Mouse (Mus musculus) neural tube, embryonic 11.5 days (tissue): ENCODE data around the gene Itm2a. TPM values are rescaled to one million over a fixed set of nuclear protein-coding genes. Genes with fewer than 3 reads are reported as not detected.

Source experiments
- ATAC-seq: fragments of 200-750 bp; cut with Nextera tagmentation; 2 replicates; pipeline ENCODE4 v1.8.0; 2017; ENCODE audit warnings: moderate number of reproducible peaks, mild to moderate bottlenecking, moderate TSS enrichment, moderate library complexity; ENCODE audit not compliant: insufficient read depth, low FRiP score, low TSS enrichment
- DNase-seq: peaks from one replicate; pipeline ENCODE4 v3.0.0-alpha.2; 2015; ENCODE audit warnings: low spot score
- H3K27ac ChIP-seq: fragments of 300-500 bp; sonication (generic); 2 replicates; pipeline ENCODE4 v1.5.1; 2014; ENCODE audit warnings: low read depth, mild to moderate bottlenecking, low read length
- H3K27me3 ChIP-seq: fragments of 300-500 bp; sonication (generic); 2 replicates; pipeline ENCODE4 v1.6.1; 2014; ENCODE audit warnings: mild to moderate bottlenecking, low read length, mixed read lengths; ENCODE audit not compliant: control insufficient read depth, insufficient read depth
- H3K36me3 ChIP-seq: fragments of 300-500 bp; sonication (generic); 2 replicates; pipeline ENCODE4 v1.6.1; 2014; ENCODE audit warnings: mild to moderate bottlenecking, low read length, moderate library complexity, mixed read lengths; ENCODE audit not compliant: control insufficient read depth, insufficient read depth
- H3K4me1 ChIP-seq: fragments of 300-500 bp; sonication (generic); 2 replicates; pipeline ENCODE4 v1.6.1; 2014; ENCODE audit warnings: low read length, mixed read lengths; ENCODE audit not compliant: control insufficient read depth, insufficient read depth
- H3K4me2 ChIP-seq: fragments of 300-500 bp; sonication (generic); 2 replicates; pipeline ENCODE4 v1.6.1; 2014; ENCODE audit warnings: low read depth, mild to moderate bottlenecking, moderate library complexity
- H3K4me3 ChIP-seq: fragments of 300-500 bp; sonication (generic); 2 replicates; pipeline ENCODE4 v1.5.1; 2014; ENCODE audit warnings: low read depth, low read length
- H3K9ac ChIP-seq: fragments of 300-500 bp; sonication (generic); 2 replicates; pipeline ENCODE4 v1.6.1; 2014; ENCODE audit warnings: mild to moderate bottlenecking, low read length
- H3K9me3 ChIP-seq: fragments of 300-500 bp; sonication (generic); 2 replicates; pipeline ENCODE4 v1.6.1; 2016; ENCODE audit warnings: low read length; ENCODE audit not compliant: control insufficient read depth
- WGBS: fragments of 180-500 bp; shearing (Covaris S2); extraction: QIAGEN DNeasy Blood & Tissue Kit; methylation state at CpG from one replicate; pipeline ENCODE4 v1.1.7; 2014; 5-methylcytosine and 5-hydroxymethylcytosine counted together
- polyA plus RNA-seq: library from polyadenylated mRNA; unstranded; fragments of >200 nt; fragmentation: Nextera tagmentation; extraction: Ambion mirVana; gene quantifications from 2 replicates; pipeline ENCODE4 v1.2.1, GENCODE M21; 2014

The Itm2a gene
- polyA plus RNA-seq, result 225 and 260 TPM in 2 replicates

GRCm38 (mm10) chrX:107402915-107403912 lies at the start of gene Itm2a:
Itm2a (minus strand) TSS chrX:107403376.
- DNase-seq (peak; percentile 62), ATAC-seq (peak; percentile 88)
- Histone ChIP-seq H3K9me3 (no peaks in the 10 kb centered on the region), H3K27ac (no peak within 1 kb of the TSS), H3K27me3 (no peaks in the 10 kb centered on the region), H3K9ac (peak within 1 kb of the TSS; percentile 39), H3K4me3 (peak within 1 kb of the TSS; percentile 38), H3K4me1 (no peaks in the 10 kb centered on the region), H3K36me3 (no peaks in the 10 kb centered on the region), H3K4me2 (peak within 1 kb of the TSS; percentile 60)
- 23% methylated on average over 28 of the region's 30 CpGs for WGBS

- WGBS, result 5% methylated on average over 2 of the region's 2 CpGs
- Histone ChIP-seq H3K27me3 (no peaks in the 10 kb centered on the region), H3K4me2 (no peak overlapping the region), H3K36me3 (no peaks in the 10 kb centered on the region), H3K9ac (no peak overlapping the region), H3K9me3 (no peaks in the 10 kb centered on the region), H3K4me1 (no peaks in the 10 kb centered on the region), H3K4me3 (no peak overlapping the region), H3K27ac (no peak overlapping the region)
- DNase-seq (peak; percentile 12), ATAC-seq (no peak)
These were observed 32.7 kb upstream of the Itm2a start for GRCm38 (mm10) chrX:107435887-107436286.

- Histone ChIP-seq H3K27ac (no peak overlapping the region), H3K27me3 (no peaks in the 10 kb centered on the region), H3K4me2 (no peak overlapping the region), H3K9ac (no peak overlapping the region), H3K9me3 (no peaks in the 10 kb centered on the region), H3K4me3 (no peak overlapping the region), H3K4me1 (no peaks in the 10 kb centered on the region), H3K36me3 (no peaks in the 10 kb centered on the region)
- DNase-seq, result no peak
- 92% methylated on average over 2 of the region's 2 CpGs for WGBS
- no peak for ATAC-seq
These were observed 18.1 kb upstream of the Itm2a start for GRCm38 (mm10) chrX:107421304-107421703.

DNA sequence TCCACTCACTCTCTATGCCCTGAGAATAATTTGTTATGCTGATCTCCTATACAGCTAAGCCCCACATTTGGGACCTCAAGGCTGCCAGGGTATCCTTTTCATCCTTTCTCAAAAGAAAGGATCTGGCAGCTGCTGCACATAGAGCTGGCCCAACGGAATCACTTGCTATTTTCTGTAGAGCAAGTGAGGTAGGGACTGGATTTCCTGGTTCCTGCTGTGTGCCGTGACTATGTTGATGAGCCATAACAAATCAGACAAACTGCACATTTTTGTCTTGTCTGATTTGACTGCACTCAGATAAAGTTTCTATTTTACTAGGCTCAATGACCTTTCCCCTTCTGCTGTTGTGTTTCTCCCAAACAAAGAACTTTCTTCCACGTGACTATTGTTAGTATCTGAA lies 14.2 kb upstream of the Itm2a start:
- 32% methylated on average over 3 of the region's 3 CpGs for WGBS
- ATAC-seq (peak; percentile 73; the same call in 1 of the 2 replicates), DNase-seq (peak; percentile 30)
- H3K27me3 ChIP-seq, result no peaks in the 10 kb centered on the region
- H3K4me3 ChIP-seq, result no peak overlapping the region
- no peaks in the 10 kb centered on the region for H3K4me1 ChIP-seq
- H3K9me3 ChIP-seq, result no peaks in the 10 kb centered on the region
- no peaks in the 10 kb centered on the region for H3K36me3 ChIP-seq
- no peak overlapping the region for H3K4me2 ChIP-seq
- no peak overlapping the region for H3K9ac ChIP-seq
- H3K27ac ChIP-seq, result no peak overlapping the region

DNA sequence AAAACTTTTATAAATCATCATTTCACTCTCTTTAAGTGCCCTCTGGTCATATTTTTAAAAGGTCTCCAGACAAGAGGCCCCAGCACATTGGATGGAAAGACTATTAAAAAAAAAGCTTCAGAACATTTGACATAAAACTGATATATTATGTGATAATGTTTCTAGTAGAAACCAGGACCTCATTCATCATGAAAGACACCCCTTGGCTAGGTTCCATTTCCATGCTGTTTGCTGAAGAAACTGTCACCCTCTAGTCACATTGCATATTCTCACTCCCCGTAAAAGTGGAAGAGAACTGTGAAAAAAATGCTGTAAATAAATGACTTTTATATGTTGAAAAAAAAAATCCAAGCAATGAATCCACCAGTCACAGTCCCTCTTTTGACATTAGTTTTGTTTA lies 12.8 kb upstream of the Itm2a start:
- H3K4me3 ChIP-seq, result no peak overlapping the region
- DNase-seq (no peak), ATAC-seq (no peak)
- H3K36me3 ChIP-seq, result no peaks in the 10 kb centered on the region
- H3K4me2 ChIP-seq, result no peak overlapping the region
- 68% methylated on average over 1 of the region's 1 CpGs for WGBS
- no peaks in the 10 kb centered on the region for H3K27me3 ChIP-seq
- H3K9ac ChIP-seq, result no peak overlapping the region
- no peaks in the 10 kb centered on the region for H3K9me3 ChIP-seq
- H3K4me1 ChIP-seq, result no peaks in the 10 kb centered on the region
- no peak overlapping the region for H3K27ac ChIP-seq

DNA sequence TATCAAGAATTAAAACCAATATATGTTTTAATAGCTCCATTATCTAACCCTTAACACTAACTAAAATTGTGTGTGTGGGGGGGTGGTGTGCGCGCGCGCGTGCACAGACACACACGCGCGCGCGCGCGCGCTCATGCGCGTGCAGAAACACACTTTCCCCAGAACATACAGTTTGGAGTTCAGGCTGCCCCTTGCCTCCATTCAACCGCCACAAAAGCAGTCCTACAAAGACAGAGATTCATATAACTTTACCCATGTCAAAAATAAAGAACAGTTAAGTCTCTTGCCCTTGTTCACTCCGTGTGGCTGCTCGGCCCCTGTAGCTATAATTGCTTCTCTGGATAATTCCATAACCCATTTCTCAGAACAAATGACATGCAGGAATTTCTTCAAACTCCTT lies 695 bp downstream of the Itm2a start:
- Histone ChIP-seq H3K27ac (no peak overlapping the region), H3K9me3 (no peaks in the 10 kb centered on the region), H3K36me3 (no peaks in the 10 kb centered on the region), H3K4me3 (peak overlapping the region; percentile 38), H3K4me2 (peak overlapping the region; percentile 60), H3K27me3 (no peaks in the 10 kb centered on the region), H3K9ac (no peak overlapping the region; the same call in 1 of the 2 replicates), H3K4me1 (no peaks in the 10 kb centered on the region)
- ATAC-seq, result no peak
- DNase-seq, result peak; percentile 16
- 23% methylated on average over 18 of the region's 18 CpGs for WGBS

- no peak for ATAC-seq
- H3K27ac ChIP-seq, result no peak overlapping the region
- H3K27me3 ChIP-seq, result no peaks in the 10 kb centered on the region
- H3K4me2 ChIP-seq, result no peak overlapping the region
- H3K9me3 ChIP-seq, result no peaks in the 10 kb centered on the region
- DNase-seq, result no peak
- no peak overlapping the region for H3K9ac ChIP-seq
- no peaks in the 10 kb centered on the region for H3K4me1 ChIP-seq
- H3K4me3 ChIP-seq, result no peak overlapping the region
- 87% methylated on average over 8 of the region's 8 CpGs for WGBS
- H3K36me3 ChIP-seq, result no peaks in the 10 kb centered on the region
These were observed 4.1 kb downstream of the Itm2a start for GRCm38 (mm10) chrX:107399087-107399486.

DNA sequence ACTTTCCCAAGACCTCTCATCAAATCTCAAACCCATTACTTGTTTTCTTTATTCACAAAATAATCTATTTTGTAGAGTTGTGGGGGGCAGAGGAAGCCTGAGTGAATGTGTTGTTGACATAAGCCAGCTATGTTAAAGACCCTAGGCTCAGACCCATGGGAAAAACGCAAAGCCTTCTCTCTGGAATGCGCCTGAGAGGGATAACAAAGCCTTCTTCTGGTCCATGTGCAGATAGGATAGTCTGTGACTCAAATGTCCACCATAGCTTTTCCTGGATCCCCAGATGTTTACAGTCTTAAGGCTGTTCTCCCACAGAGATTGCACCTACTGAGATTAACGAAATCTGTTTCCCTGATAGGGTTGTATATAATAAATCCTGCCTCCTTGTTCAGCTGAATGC lies 9.9 kb downstream of the Itm2a start:
- Histone ChIP-seq H3K27ac (no peak overlapping the region), H3K4me2 (no peak overlapping the region), H3K9me3 (no peaks in the 10 kb centered on the region), H3K36me3 (no peaks in the 10 kb centered on the region), H3K27me3 (no peaks in the 10 kb centered on the region), H3K4me1 (no peaks in the 10 kb centered on the region), H3K4me3 (no peak overlapping the region), H3K9ac (no peak overlapping the region)
- WGBS, result 60% methylated on average over 3 of the region's 3 CpGs
- DNase-seq (no peak), ATAC-seq (no peak)

- ATAC-seq (no peak), DNase-seq (no peak)
- H3K9ac ChIP-seq, result no peak overlapping the region
- WGBS, result 81% methylated on average over 1 of the region's 1 CpGs
- no peak overlapping the region for H3K27ac ChIP-seq
- no peaks in the 10 kb centered on the region for H3K36me3 ChIP-seq
- H3K4me1 ChIP-seq, result no peaks in the 10 kb centered on the region
- no peaks in the 10 kb centered on the region for H3K9me3 ChIP-seq
- H3K4me3 ChIP-seq, result no peak overlapping the region
- H3K27me3 ChIP-seq, result no peaks in the 10 kb centered on the region
- H3K4me2 ChIP-seq, result no peak overlapping the region
These were observed 27.8 kb downstream of the Itm2a start for GRCm38 (mm10) chrX:107375329-107375728.
